Mouse (Mus musculus) thymus, postnatal 4 days (tissue): Measurements from ENCODE around the gene Myh7.
A peak's percentile ranks its signal among the peaks of the same experiment; 100 is the strongest.

Experiments used
- DNase-seq: peaks from one replicate; pipeline ENCODE4 v3.0.0; 2021

Myh7 gene

GRCm38 (mm10) chr14:54941024-54941978 lies 53.1 kb downstream of the Myh7 start:
- DNase-seq: no peak

- no peak for DNase-seq
Observed at GRCm38 (mm10) chr14:54940176-54940530, 54.3 kb downstream of the Myh7 start.

- DNase-seq: peak; percentile 75
Observed at GRCm38 (mm10) chr14:54939434-54940175, 54.8 kb downstream of the Myh7 start.

GRCm38 (mm10) chr14:54938431-54939219 lies 55.8 kb downstream of the Myh7 start:
- DNase-seq: no peak

GRCm38 (mm10) chr14:54937361-54938182 lies 56.9 kb downstream of the Myh7 start:
- DNase-seq: no peak

GRCm38 (mm10) chr14:54936831-54937160 lies 57.6 kb downstream of the Myh7 start:
- no peak for DNase-seq

- no peak for DNase-seq
Observed at GRCm38 (mm10) chr14:54935904-54936830, 58.3 kb downstream of the Myh7 start, which contains the start of gene Cmtm5. Cmtm5 (plus strand) TSS chr14:54936261.

GRCm38 (mm10) chr14:54932645-54933150 lies 61.7 kb downstream of the Myh7 start, which contains the start of gene Il25:
Il25 (plus strand) TSS chr14:54932695.
- DNase-seq: no peak

- no peak for DNase-seq
Observed at GRCm38 (mm10) chr14:54930431-54930830, 64.0 kb downstream of the Myh7 start.

GRCm38 (mm10) chr14:54929801-54930200 lies 64.6 kb downstream of the Myh7 start:
- no peak for DNase-seq

- no peak for DNase-seq
Observed at GRCm38 (mm10) chr14:54927296-54927695, 67.1 kb downstream of the Myh7 start.

GRCm38 (mm10) chr14:54926401-54927158 lies 67.8 kb downstream of the Myh7 start:
- peak; percentile 23 for DNase-seq

- no peak for DNase-seq
Observed at GRCm38 (mm10) chr14:54925349-54926342, 68.8 kb downstream of the Myh7 start, which contains the start of gene Efs. Efs (minus strand) TSS chr14:54926126.

- DNase-seq: no peak
Observed at GRCm38 (mm10) chr14:54924641-54925348, 69.6 kb downstream of the Myh7 start.
